Mouse (Mus musculus) neural tube, embryonic 10.5 days (tissue): ENCODE data around the gene Kcnj6.
"Not testable (repeated sequence)": the region's sequence is repeated elsewhere in the genome, so short reads cannot be mapped to it uniquely, and the experiment has no call there.

Experiments used
- DNase-seq: peaks from one replicate; pipeline ENCODE4 v3.0.0-alpha.2; 2017; ENCODE audit warnings: low spot score; ENCODE audit errors: extremely low spot score

The Kcnj6 gene

GRCm38 (mm10) chr16:94852407-94853160 is 144.9 kb downstream of the Kcnj6 start:
- DNase-seq: no peak

- DNase-seq: no peak
Observed at GRCm38 (mm10) chr16:94850393-94850792, 147.1 kb downstream of the Kcnj6 start.

GRCm38 (mm10) chr16:94845996-94846395 is 151.5 kb downstream of the Kcnj6 start:
- DNase-seq: no peak

- DNase-seq: no peak
Observed at GRCm38 (mm10) chr16:94844769-94845168, 152.7 kb downstream of the Kcnj6 start.

- no peak for DNase-seq
Observed at GRCm38 (mm10) chr16:94839398-94839797, 158.1 kb downstream of the Kcnj6 start.

GRCm38 (mm10) chr16:94837881-94838280 is 159.6 kb downstream of the Kcnj6 start:
- no peak for DNase-seq

GRCm38 (mm10) chr16:94834502-94834901 is 163.0 kb downstream of the Kcnj6 start:
- no peak for DNase-seq

GRCm38 (mm10) chr16:94828166-94828565 is 169.3 kb downstream of the Kcnj6 start:
- DNase-seq: no peak

GRCm38 (mm10) chr16:94827092-94827585 is 170.4 kb downstream of the Kcnj6 start:
- DNase-seq: no peak

GRCm38 (mm10) chr16:94825274-94825673 is 172.2 kb downstream of the Kcnj6 start:
- no peak for DNase-seq

GRCm38 (mm10) chr16:94822611-94823010 is 174.9 kb downstream of the Kcnj6 start:
- DNase-seq: no peak

GRCm38 (mm10) chr16:94821610-94822009 is 175.9 kb downstream of the Kcnj6 start:
- DNase-seq: no peak

GRCm38 (mm10) chr16:94816391-94816790 is 181.1 kb downstream of the Kcnj6 start:
- peak; percentile 29 for DNase-seq

- DNase-seq: no peak
Observed at GRCm38 (mm10) chr16:94815891-94816290, 181.6 kb downstream of the Kcnj6 start.

GRCm38 (mm10) chr16:94809286-94809685 is 188.2 kb downstream of the Kcnj6 start:
- not testable (repeated sequence) for DNase-seq

- DNase-seq: no peak
Observed at GRCm38 (mm10) chr16:94798241-94798640, 199.3 kb downstream of the Kcnj6 start.

GRCm38 (mm10) chr16:94797366-94797765 is 200.1 kb downstream of the Kcnj6 start:
- no peak for DNase-seq

- no peak for DNase-seq
Observed at GRCm38 (mm10) chr16:94793041-94793440, 204.5 kb downstream of the Kcnj6 start.

- DNase-seq: no peak
Observed at GRCm38 (mm10) chr16:94789958-94790357, 207.5 kb downstream of the Kcnj6 start.

GRCm38 (mm10) chr16:94788716-94789115 is 208.8 kb downstream of the Kcnj6 start:
- no peak for DNase-seq

GRCm38 (mm10) chr16:94788165-94788564 is 209.3 kb downstream of the Kcnj6 start:
- peak; percentile 76 for DNase-seq

GRCm38 (mm10) chr16:94785873-94786272 is 211.6 kb downstream of the Kcnj6 start:
- no peak for DNase-seq

- no peak for DNase-seq
Observed at GRCm38 (mm10) chr16:94783696-94784095, 213.8 kb downstream of the Kcnj6 start.
